Mouse (Mus musculus) mouse embryonic stem cell (cell line): Measurements from ENCODE around the gene BC030867.

Experiments
- in situ Hi-C, 2 experiments: fragments of 300-500 bp; cut with MboI; formaldehyde crosslinking; loops; 1 replicate in 1 of 2; 3 replicates in 1 of 2; pipeline ENCODE4 v1.14.3; 2019 to 2020; ENCODE audit warnings: low sequenced_read_pairs in 2 of 2, low pct_unique_long_range_greater_than_20kb in 1 of 2, mixed read lengths in 1 of 2; ENCODE audit not compliant: unreplicated experiment in 1 of 2

BC030867 gene

DNA sequence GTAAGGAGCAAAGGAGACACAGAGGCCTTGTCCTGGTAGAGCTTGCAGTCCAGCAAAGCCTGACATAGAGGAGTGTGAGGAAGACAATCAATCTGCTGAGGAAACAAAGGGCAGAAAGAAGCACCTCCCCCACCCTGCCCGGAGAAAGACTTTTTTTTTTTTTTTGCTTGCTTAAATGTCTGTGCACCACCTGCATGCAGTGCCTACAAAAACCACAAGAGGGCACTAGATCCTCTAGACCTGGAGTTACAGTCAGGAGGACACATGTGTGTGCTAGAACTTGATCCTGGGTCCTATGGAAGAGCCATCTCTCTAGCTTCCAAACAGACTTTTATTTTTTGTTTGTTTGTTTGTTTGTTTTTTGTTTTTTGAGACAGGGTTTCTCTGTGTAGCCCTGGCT is 51.2 kb downstream of the BC030867 start:
- in situ Hi-C loops, result loop anchor here (5.0 to 10.0 kb wide), 3 partner anchors 112 to 135 kb away; partner anchors contain the start of gene Grn (in 2 of the 2)

DNA sequence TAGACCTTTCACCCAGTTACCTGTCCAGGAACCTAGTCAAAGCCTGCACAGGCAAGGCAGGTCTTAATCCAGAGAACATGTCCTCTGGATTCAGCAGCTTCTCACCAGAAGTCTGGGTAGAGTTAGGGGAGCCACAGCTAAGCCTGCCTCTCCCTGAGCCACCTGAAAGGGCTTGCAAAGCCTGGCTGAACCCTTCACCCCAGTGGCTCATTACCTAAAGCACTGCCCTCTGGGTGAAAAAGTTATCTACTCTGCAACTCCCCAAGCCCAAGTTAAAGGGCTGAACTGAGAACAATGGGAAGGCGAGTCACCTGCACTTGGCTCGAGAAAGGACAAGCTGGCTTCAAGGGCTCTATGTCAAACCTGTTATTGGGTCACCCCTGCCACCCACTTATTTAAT is 55.5 kb downstream of the BC030867 start:
- in situ Hi-C loops, result loop anchor here in 1 of 2 experiments (5.0 kb wide), 1 partner anchor 108 kb away; no protein-coding TSS in a partner anchor

- in situ Hi-C loops, result no loop called here
These were observed 56.7 kb downstream of the BC030867 start for GRCm38 (mm10) chr11:102305359-102305758.

GRCm38 (mm10) chr11:102308104-102308503 is 59.4 kb downstream of the BC030867 start:
- in situ Hi-C loops, result no loop called here

DNA sequence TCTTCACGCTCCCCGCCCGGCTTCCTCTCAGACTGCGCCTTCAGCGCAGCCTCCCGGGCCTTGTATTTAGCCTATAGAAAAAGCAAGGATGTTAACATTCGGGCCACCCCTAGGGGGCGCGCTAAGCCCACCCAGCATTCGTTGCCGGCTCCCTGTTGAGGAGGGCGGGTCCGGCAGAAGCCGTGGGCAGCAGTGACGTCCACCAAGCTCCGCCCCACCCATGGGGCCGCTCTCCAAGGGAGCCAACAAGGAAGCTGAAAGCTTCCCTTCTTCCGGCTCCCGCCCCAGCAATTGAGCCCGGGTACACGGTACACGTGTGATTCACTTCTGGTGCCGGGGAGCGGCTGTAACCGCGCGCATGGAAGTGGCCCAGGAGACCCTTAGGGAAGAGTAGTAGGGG is 60.3 kb downstream of the BC030867 start:
- in situ Hi-C loops, result no loop called here

- in situ Hi-C loops, result no loop called here
These were observed 61.3 kb downstream of the BC030867 start for GRCm38 (mm10) chr11:102309821-102310617.

GRCm38 (mm10) chr11:102310768-102311695 is 62.4 kb downstream of the BC030867 start:
- in situ Hi-C loops, result no loop called here

DNA sequence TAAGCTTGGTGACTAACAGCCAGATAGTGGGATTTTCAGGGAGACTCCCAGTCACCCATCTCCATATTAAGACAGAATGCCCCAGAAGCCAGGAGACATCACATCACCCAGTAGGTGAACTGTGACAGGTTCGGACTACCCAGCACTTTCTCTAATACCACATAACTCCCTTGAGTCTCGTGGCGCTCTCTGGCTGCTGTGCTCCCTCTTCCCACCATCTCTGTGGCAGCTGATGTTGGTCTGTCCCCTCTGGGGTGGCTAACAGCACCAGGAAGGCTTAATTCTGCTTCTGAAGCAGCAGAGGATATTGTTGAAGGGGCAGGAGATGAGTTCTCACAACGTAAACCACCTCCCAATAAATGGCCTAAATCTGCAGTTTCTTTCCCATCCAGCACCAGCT is 63.3 kb downstream of the BC030867 start:
- in situ Hi-C loops, result no loop called here

- in situ Hi-C loops, result no loop called here
These were observed 63.9 kb downstream of the BC030867 start for GRCm38 (mm10) chr11:102312586-102312985.

DNA sequence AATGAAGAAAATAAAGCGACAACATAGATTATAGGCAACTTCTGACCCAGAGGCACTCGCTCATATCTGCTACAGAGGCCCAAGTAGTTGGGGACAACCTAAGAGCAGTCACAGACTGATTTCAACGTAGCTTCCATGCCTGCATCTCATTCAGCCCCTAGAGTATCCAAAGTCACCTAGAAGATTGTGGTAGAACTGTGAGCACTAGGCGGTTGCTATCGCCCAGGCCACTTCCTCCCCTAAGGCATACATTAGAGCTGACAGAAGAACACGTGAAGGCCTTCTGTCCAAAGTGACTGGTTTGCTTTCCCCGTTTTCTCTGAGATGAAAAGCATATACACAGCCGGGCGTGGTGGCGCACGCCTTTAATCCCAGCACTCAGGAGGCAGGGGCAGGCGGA is 65.6 kb downstream of the BC030867 start:
- in situ Hi-C loops, result no loop called here
